Mouse (Mus musculus) left cerebral cortex, adult 11 months (tissue): Measurements from ENCODE around the gene Fto.
A peak's percentile ranks its signal among the peaks of the same experiment; 100 is the strongest.

ENCODE experiments used
- DNase-seq: peaks from one replicate; pipeline ENCODE4 v3.0.0; 2022; ENCODE audit warnings: low spot score

Fto gene

GRCm38 (mm10) chr8:91312835-91313832 lies at the start of gene Fto, which contains the start of gene Rpgrip1l:
Gene Fto, plus strand, starts transcription at chr8:91313525.
Gene Rpgrip1l, minus strand, starts transcription at chr8:91313262.
- peak; percentile 97 for DNase-seq

GRCm38 (mm10) chr8:91263939-91264338 lies 49.4 kb upstream of the Fto start:
- no peak for DNase-seq

GRCm38 (mm10) chr8:91264564-91264963 lies 48.8 kb upstream of the Fto start:
- no peak for DNase-seq

GRCm38 (mm10) chr8:91269374-91269958 lies 43.9 kb upstream of the Fto start:
- DNase-seq = no peak

- peak; percentile 35 for DNase-seq
These were observed 39.8 kb upstream of the Fto start for GRCm38 (mm10) chr8:91273493-91273892.

GRCm38 (mm10) chr8:91276337-91276736 lies 37.0 kb upstream of the Fto start:
- no peak for DNase-seq

GRCm38 (mm10) chr8:91278060-91278459 lies 35.3 kb upstream of the Fto start:
- no peak for DNase-seq

GRCm38 (mm10) chr8:91280467-91281212 lies 32.7 kb upstream of the Fto start:
- DNase-seq = no peak

GRCm38 (mm10) chr8:91281545-91281944 lies 31.8 kb upstream of the Fto start:
- no peak for DNase-seq

GRCm38 (mm10) chr8:91282655-91283054 lies 30.7 kb upstream of the Fto start:
- no peak for DNase-seq

GRCm38 (mm10) chr8:91283815-91284214 lies 29.5 kb upstream of the Fto start:
- DNase-seq = no peak

GRCm38 (mm10) chr8:91286237-91286636 lies 27.1 kb upstream of the Fto start:
- no peak for DNase-seq

GRCm38 (mm10) chr8:91290576-91290975 lies 22.7 kb upstream of the Fto start:
- DNase-seq = no peak

GRCm38 (mm10) chr8:91295786-91296185 lies 17.5 kb upstream of the Fto start:
- DNase-seq = no peak

GRCm38 (mm10) chr8:91298672-91299071 lies 14.7 kb upstream of the Fto start:
- DNase-seq = no peak

GRCm38 (mm10) chr8:91304481-91305386 lies 8.6 kb upstream of the Fto start:
- no peak for DNase-seq

GRCm38 (mm10) chr8:91312342-91312741 lies 983 bp upstream of the Fto start:
- DNase-seq = no peak

GRCm38 (mm10) chr8:91317567-91318227 lies 4.4 kb downstream of the Fto start:
- no peak for DNase-seq

- no peak for DNase-seq
These were observed 5.8 kb downstream of the Fto start for GRCm38 (mm10) chr8:91318938-91319729.

- no peak for DNase-seq
These were observed 10.2 kb downstream of the Fto start for GRCm38 (mm10) chr8:91323511-91323910.
